Comparison of ENCODE assay signal across 1 mouse cellular context in genomic region chr13:37801101-37802075, GRCm38 (mm10).
TF ChIP-seq lines count a peak whose summit lies in the region.

No protein-coding gene starts in this region.

TF ChIP-seq in CH12.LX, 34 proteins besides CTCF, POLR2A, EP300 and RAD21 (continued from another document):
- TF ChIP-seq BHLHE40 (IDR thresholded peaks at IDR 0.05; ENCODE audit: low read depth, low read length): peak; percentile 78
- TF ChIP-seq GABPA (IDR thresholded peaks at IDR 0.05; ENCODE audit: insufficient replicate concordance, low read depth, low read length): no peak
- TF ChIP-seq SIN3A (IDR thresholded peaks at IDR 0.05; ENCODE audit: low read length): peak; percentile 67; the same call in 1 of the 2 replicates
- TF ChIP-seq ZMIZ1 (IDR thresholded peaks at IDR 0.05; ENCODE audit: low read depth, low read length): 0 out of 2 replicates have a peak, but pooled peaks have one; percentile 22
- peak; percentile 26 for TF ChIP-seq SMC3 (IDR thresholded peaks at IDR 0.05; ENCODE audit: low read depth, low read length)
- TF ChIP-seq HCFC1 (IDR thresholded peaks at IDR 0.05; ENCODE audit: low read depth, low read length): peak; percentile 52
- TF ChIP-seq CHD1 (IDR thresholded peaks at IDR 0.05; ENCODE audit: low read depth, low read length): peak; percentile 76; the same call in 1 of the 2 replicates
- TF ChIP-seq ETS1 (conservative IDR thresholded peaks at IDR 0.05; ENCODE audit: low read depth, low read length): peak; percentile 74
- TF ChIP-seq TBP (conservative IDR thresholded peaks at IDR 0.05; ENCODE audit: low read depth, low read length): 0 out of 2 replicates have a peak, but pooled peaks have one; percentile 29
- TF ChIP-seq NRF1 (IDR thresholded peaks at IDR 0.05; ENCODE audit: low read depth, low read length): no peak
